Mouse (Mus musculus) telencephalon, adult 2 months (tissue): ENCODE results near the gene Pum3.
A peak's percentile ranks its signal among the peaks of the same experiment; 100 is the strongest.
"Not testable (repeated sequence)": the region's sequence is repeated elsewhere in the genome, so short reads cannot be mapped to it uniquely, and the experiment has no call there.

Experiments
- DNase-seq: peaks from one replicate; pipeline ENCODE4 v3.0.0-alpha.2; 2011; ENCODE audit warnings: low read depth, low spot score

The Pum3 gene

DNA sequence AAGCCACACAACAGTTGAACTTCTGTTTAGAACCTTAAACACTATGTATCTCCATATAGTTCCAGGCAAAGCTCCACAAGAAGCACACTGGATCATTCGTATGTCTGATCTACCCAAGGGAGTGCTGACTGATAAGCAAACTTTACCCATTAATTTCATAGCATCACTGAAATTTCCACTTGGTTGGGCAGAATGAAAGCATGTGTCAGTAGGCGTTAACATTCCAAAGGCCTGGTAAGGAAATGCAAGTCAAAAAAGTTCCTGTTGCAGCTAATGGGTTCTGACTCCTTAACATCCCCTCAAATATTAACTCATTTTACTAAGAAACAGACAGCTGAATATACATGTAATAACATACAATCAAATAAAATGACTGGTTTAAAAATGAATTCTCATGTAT is 37.2 kb downstream of the Pum3 start:
- DNase-seq: no peak

DNA sequence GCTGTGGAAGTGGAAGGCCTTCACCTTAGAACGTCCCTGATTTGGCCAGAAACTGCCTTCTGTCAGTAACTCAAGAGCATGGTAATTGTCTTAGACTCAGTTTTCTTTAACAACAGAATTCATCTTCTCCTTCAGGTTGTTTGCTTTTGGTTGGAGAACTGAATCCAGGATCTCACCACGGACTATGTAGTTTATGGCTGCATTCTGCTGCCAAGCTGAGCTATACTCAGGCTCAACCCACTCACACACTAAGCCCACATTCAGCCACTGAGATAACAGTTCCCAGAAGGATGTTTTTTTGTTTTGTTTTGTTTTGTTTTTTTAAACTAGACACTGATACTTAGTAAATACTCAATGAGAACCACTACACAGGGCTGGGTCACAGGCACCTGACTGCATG is 38.3 kb downstream of the Pum3 start:
- DNase-seq: peak; percentile 22

GRCm38 (mm10) chr19:27389566-27389965 is 40.1 kb downstream of the Pum3 start:
- not testable (repeated sequence) for DNase-seq

GRCm38 (mm10) chr19:27385304-27385703 is 44.3 kb downstream of the Pum3 start:
- peak; percentile 8 for DNase-seq

GRCm38 (mm10) chr19:27383266-27383665 is 46.4 kb downstream of the Pum3 start:
- no peak for DNase-seq

DNA sequence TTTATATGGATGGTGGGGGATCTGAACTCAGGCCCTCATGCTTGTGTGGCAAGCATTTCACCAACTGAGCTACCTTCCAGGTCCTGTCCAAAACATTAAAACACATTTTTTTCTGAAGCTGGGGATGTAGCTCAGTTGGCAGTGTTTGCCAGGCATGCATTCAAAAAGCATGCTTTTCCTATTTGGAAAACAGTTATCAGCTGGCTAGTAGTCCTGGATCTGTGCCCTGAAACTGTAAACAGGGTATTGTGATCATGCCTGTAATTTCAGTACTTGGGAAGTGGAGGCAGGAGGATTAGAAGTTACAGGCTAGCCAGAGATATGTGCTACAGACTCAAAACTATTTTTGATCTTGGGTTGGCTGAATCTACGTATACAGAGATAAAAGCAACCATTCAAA is 47.5 kb downstream of the Pum3 start:
- DNase-seq: peak; percentile 10

GRCm38 (mm10) chr19:27379712-27380401 is 49.8 kb downstream of the Pum3 start:
- no peak for DNase-seq

- no peak for DNase-seq
These were observed 58.8 kb downstream of the Pum3 start for GRCm38 (mm10) chr19:27370784-27371183.

DNA sequence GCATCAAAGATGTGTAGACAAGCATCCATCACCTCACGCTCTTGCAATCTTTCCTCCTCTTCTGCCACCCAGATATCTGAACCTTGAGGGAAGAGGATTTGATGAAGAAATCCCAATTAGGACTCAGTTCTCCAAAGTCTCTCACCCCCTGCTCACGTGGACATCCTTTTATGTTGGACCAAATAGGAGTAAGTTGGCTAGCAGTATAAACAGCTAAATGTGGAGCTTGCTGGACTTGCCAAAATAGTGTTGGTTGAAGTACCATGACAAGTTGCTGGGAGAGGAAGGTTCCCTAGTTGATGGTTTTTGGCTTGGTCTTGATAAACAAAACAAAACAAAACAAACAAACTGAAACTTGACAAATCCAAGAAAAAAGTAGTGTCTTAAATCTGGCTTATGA is 59.5 kb downstream of the Pum3 start:
- no peak for DNase-seq

- DNase-seq: no peak
These were observed 60.0 kb downstream of the Pum3 start for GRCm38 (mm10) chr19:27369461-27370135.

DNA sequence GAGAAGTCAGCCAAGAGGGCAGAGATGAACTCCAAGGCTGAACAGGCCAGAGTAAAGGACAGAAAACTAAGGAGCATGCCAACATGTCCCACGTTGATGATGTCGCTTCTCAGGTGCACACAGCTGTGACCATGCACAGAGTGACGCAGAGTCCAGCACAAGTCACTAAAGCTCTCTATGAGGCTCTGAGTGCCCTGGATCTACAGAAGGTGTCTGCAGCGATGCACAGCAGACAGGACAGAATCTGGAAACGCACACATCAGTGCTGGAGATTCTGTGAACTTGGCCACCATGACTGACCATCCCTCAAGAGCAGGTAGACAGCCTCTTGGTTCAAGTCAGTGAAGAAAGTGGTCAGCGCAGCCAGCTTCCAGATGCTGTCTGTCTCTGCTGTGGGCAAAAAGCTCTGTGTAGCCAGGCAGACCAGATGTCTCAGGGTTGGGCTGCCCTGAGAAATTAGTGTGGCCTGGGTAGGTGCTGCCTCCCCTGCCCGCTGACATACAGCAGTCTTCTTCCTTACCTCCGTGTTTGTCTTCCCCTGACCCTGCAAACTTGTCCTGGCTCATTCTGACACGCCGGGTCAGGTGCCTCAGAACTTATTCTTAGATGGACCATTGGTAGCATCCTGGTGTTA is 63.4 kb downstream of the Pum3 start:
- DNase-seq: no peak

DNA sequence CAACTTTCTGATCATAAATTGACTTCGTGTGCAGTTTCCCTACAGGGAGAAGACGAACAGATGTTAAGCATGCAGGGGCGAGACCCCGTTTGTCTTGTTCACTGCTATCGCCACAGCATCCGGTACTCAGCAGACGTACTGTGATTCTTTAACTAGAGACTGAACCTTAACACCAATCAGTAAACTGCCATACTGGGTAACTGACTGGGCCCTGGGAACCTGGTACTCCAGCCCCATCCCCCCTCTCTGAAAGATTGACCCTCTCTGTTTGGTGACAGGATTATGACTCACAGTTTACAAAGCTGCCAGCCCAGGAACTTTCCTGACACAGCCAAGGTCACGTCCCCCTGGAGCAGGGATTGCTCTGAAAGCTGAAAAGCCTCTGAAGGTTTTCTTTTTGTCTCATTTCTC is 65.1 kb downstream of the Pum3 start:
- no peak for DNase-seq

GRCm38 (mm10) chr19:27363891-27364290 is 65.7 kb downstream of the Pum3 start:
- DNase-seq: no peak

DNA sequence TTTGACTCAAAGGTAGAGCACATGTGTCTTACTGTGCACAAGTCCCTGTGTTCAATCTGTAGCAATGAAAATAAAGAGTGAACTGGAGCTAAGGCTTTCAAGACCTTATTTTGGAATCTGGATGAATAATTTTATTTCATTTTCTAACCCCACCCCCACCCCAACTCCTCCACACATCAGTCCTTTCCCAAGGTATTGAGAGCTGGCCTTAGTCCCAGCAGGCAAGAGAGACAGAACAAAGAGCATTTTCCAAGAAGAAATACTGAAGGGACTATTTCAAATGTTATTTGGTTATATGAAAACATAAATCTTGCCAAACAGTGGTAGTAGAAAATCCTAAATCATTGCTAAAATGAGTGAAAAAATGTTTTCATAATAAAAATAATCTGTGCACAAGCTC is 69.2 kb downstream of the Pum3 start:
- no peak for DNase-seq

GRCm38 (mm10) chr19:27351700-27352099 is 77.9 kb downstream of the Pum3 start:
- peak; percentile 45 for DNase-seq

- DNase-seq: no peak
These were observed 83.1 kb downstream of the Pum3 start for GRCm38 (mm10) chr19:27346501-27346900.
